Mouse (Mus musculus): ENCODE measurements around the gene Lrrc49. TPM values are rescaled to one million over a fixed set of nuclear protein-coding genes. Genes with fewer than 3 reads are reported as not detected.

Lrrc49 gene
- 12.4 and 16.2 TPM in 2 replicates for polyA plus RNA-seq (2012; rRNA removed)
- 15.3 and 16.5 TPM in 2 replicates for polyA plus RNA-seq (2014; fragmentation: Nextera tagmentation; extraction: Ambion mirVana)

DNA sequence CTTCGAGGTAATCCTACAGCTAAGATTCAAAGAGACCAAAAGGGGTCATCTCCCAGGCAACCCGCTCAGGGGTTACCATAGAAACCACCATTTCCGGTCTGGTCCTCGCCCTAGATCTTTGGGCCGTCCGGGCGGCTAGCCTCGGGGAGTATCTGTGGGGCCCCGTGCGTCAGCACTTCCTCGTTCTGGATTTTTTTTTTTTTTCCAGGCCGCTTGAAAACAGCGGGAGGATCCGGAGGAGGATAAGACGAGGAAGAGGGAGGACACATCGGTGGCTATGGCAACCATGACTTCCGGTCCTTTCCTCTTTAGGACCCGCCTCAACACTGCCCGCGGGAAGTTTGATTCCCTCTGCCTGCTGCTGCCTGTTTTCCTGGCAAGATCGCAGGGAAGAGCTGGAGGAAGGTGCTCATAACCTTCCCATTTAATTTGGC lies at the start of gene Lrrc49:
TSS of gene Lrrc49 (minus strand) at position 268 of the 434 bp plus-strand sequence.
- DNase-seq (ENCODE audit: low spot score) = peak; percentile 95
- no peak for TF ChIP-seq POLR2A (IDR thresholded peaks at IDR 0.05; ENCODE audit: borderline replicate concordance, extremely low read depth, insufficient read depth, insufficient read length)
- H3K36me3 ChIP-seq (ENCODE audit: control insufficient read depth, insufficient read depth, low read length) = peaks cover 5% of the 10 kb centered on the region; the same call in 1 of the 2 replicates
- H3K9me3 ChIP-seq (ENCODE audit: control insufficient read depth, low read length) = no peaks in the 10 kb centered on the region
- H3K4me2 ChIP-seq (replicated peaks; ENCODE audit: low read depth, low read length, severe bottlenecking) = peak within 1 kb of the TSS; percentile 56
- H3K4me1 ChIP-seq (ENCODE audit: control insufficient read depth, insufficient read depth, low read length) = no peaks in the 10 kb centered on the region
- peak within 1 kb of the TSS; percentile 71 for H3K27ac ChIP-seq (replicated peaks; ENCODE audit: low read depth, low read length)
- H3K9ac ChIP-seq (ENCODE audit: low read depth, low read length, severe bottlenecking) = peak within 1 kb of the TSS; percentile 55
- ATAC-seq (ENCODE audit: low FRiP score, low read depth) = peak; percentile 95
- 1% methylated on average over 21 of the region's 21 CpGs for WGBS
- H3K27me3 ChIP-seq (ENCODE audit: control insufficient read depth, insufficient read depth, low read length) = no peaks in the 10 kb centered on the region
- H3K4me3 ChIP-seq (replicated peaks; ENCODE audit: low read length) = peak within 1 kb of the TSS; percentile 63

DNA sequence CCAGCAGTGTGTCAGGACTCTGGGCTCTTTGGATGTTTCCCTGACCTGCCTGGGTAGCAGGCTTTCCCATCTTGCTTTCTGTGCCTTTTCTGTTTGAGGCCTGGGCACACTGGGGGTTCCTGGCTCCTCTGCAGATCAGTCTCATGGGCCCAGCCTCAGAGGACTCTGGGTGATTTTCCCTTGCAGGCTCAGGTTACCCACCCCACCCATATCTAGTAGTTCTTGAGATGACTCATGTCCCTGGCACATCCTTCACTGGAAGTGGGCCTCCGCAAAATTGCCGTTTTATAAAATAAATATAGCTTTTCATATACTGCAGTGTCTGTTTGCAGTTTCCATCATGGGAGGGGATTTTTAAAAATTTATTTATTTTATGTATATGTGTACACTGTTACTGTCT lies 46.4 kb upstream of the Lrrc49 start:
- H3K9me3 ChIP-seq (ENCODE audit: control insufficient read depth, low read length) = no peaks in the 10 kb centered on the region
- WGBS = 97% methylated on average over 2 of the region's 2 CpGs
- no peak overlapping the region for H3K27ac ChIP-seq (replicated peaks; ENCODE audit: low read depth, low read length)
- H3K4me3 ChIP-seq (replicated peaks; ENCODE audit: low read length) = no peak overlapping the region
- H3K27me3 ChIP-seq (ENCODE audit: control insufficient read depth, insufficient read depth, low read length) = no peaks in the 10 kb centered on the region
- ATAC-seq (ENCODE audit: low FRiP score, low read depth) = no peak
- no peak overlapping the region for H3K4me2 ChIP-seq (replicated peaks; ENCODE audit: low read depth, low read length, severe bottlenecking)
- no peaks in the 10 kb centered on the region for H3K4me1 ChIP-seq (ENCODE audit: control insufficient read depth, insufficient read depth, low read length)
- TF ChIP-seq POLR2A (IDR thresholded peaks at IDR 0.05; ENCODE audit: borderline replicate concordance, extremely low read depth, insufficient read depth, insufficient read length) = no peak
- no peak for DNase-seq (ENCODE audit: low spot score)
- no peak overlapping the region for H3K9ac ChIP-seq (ENCODE audit: low read depth, low read length, severe bottlenecking)
- H3K36me3 ChIP-seq (ENCODE audit: control insufficient read depth, insufficient read depth, low read length) = peaks cover 6% of the 10 kb centered on the region; the same call in 1 of the 2 replicates

DNA sequence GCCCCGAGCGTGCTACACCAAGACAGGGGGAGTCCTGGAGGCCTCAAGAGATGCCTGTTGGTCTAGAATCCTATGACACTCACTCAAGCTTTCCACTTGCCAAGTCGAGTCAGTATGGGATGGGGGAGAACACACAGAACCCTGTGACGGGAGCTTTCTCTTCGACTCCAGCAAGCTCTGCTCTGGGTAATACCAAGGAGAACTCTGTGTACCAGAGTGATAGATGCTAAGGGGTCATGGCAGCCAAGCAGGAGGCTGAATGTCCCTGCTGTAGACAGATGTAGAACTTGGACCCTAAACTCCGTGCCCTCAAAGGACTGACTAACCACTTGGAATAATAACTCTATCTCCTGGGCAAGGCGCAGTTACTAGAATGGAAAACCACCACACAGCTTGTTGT lies 37.0 kb upstream of the Lrrc49 start:
- no peak for DNase-seq (ENCODE audit: low spot score)
- H3K9me3 ChIP-seq (ENCODE audit: control insufficient read depth, low read length) = no peaks in the 10 kb centered on the region
- 88% methylated on average over 7 of the region's 7 CpGs for WGBS
- H3K27me3 ChIP-seq (ENCODE audit: control insufficient read depth, insufficient read depth, low read length) = no peaks in the 10 kb centered on the region
- no peak overlapping the region for H3K9ac ChIP-seq (ENCODE audit: low read depth, low read length, severe bottlenecking)
- no peak for ATAC-seq (ENCODE audit: low FRiP score, low read depth)
- TF ChIP-seq POLR2A (IDR thresholded peaks at IDR 0.05; ENCODE audit: borderline replicate concordance, extremely low read depth, insufficient read depth, insufficient read length) = no peak
- no peak overlapping the region for H3K4me2 ChIP-seq (replicated peaks; ENCODE audit: low read depth, low read length, severe bottlenecking)
- no peaks in the 10 kb centered on the region for H3K4me1 ChIP-seq (ENCODE audit: control insufficient read depth, insufficient read depth, low read length)
- H3K4me3 ChIP-seq (replicated peaks; ENCODE audit: low read length) = no peak overlapping the region
- H3K36me3 ChIP-seq (ENCODE audit: control insufficient read depth, insufficient read depth, low read length) = peaks cover 5% of the 10 kb centered on the region; the same call in 1 of the 2 replicates
- no peak overlapping the region for H3K27ac ChIP-seq (replicated peaks; ENCODE audit: low read depth, low read length)

DNA sequence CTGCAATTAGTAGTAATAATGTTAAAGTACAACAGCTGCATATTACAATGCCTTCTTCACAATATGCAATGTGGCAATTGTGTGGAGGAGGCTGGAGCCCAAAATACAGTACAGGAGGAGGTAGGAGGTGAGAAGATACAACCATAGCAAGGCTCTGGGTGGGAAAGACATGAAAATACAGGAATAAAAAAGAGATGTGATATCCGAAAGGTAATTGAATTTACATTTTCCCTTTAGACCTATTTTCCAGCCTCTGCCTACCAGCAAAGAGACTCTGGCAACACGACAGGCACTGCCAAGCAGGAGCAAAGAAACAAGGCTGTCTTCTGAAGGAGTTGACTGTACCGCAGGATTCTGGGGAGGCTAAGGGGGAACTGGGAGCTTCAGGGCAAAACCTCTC lies 31.7 kb upstream of the Lrrc49 start:
- DNase-seq (ENCODE audit: low spot score) = no peak
- Histone ChIP-seq H3K27ac (replicated peaks; ENCODE audit: low read depth, low read length) (no peak overlapping the region), H3K9me3 (ENCODE audit: control insufficient read depth, low read length) (no peaks in the 10 kb centered on the region), H3K4me3 (replicated peaks; ENCODE audit: low read length) (no peak overlapping the region), H3K36me3 (ENCODE audit: control insufficient read depth, insufficient read depth, low read length) (no peaks in the 10 kb centered on the region), H3K4me1 (ENCODE audit: control insufficient read depth, insufficient read depth, low read length) (no peaks in the 10 kb centered on the region), H3K4me2 (replicated peaks; ENCODE audit: low read depth, low read length, severe bottlenecking) (no peak overlapping the region), H3K9ac (ENCODE audit: low read depth, low read length, severe bottlenecking) (no peak overlapping the region), H3K27me3 (ENCODE audit: control insufficient read depth, insufficient read depth, low read length) (no peaks in the 10 kb centered on the region)
- ATAC-seq (ENCODE audit: low FRiP score, low read depth) = no peak
- WGBS = 76% methylated on average over 3 of the region's 3 CpGs
- no peak for TF ChIP-seq POLR2A (IDR thresholded peaks at IDR 0.05; ENCODE audit: borderline replicate concordance, extremely low read depth, insufficient read depth, insufficient read length)

DNA sequence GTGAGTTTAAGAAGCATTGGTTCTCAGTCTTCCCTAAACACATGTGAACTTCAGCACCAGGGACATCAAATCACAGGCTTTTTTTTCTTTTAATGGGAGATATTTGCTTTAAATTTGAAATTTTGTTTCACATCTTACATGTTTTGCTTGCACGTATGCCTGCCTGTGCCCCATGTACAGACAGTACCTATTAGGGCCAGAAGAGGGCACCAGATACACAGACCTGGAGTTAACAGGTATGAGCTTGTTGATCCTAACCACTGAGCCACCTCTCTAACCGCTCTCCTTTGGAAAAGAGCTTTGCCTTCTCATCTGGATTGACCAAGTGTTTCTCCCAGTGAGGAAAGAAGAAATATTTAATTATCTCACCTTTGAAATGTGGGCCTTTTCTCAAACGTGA lies 30.3 kb upstream of the Lrrc49 start:
- no peak overlapping the region for H3K4me2 ChIP-seq (replicated peaks; ENCODE audit: low read depth, low read length, severe bottlenecking)
- no peak overlapping the region for H3K4me3 ChIP-seq (replicated peaks; ENCODE audit: low read length)
- H3K36me3 ChIP-seq (ENCODE audit: control insufficient read depth, insufficient read depth, low read length) = no peaks in the 10 kb centered on the region
- no peaks in the 10 kb centered on the region for H3K9me3 ChIP-seq (ENCODE audit: control insufficient read depth, low read length)
- ATAC-seq (ENCODE audit: low FRiP score, low read depth) = no peak
- H3K27ac ChIP-seq (replicated peaks; ENCODE audit: low read depth, low read length) = no peak overlapping the region
- no peaks in the 10 kb centered on the region; the same call in 1 of the 2 replicates for H3K4me1 ChIP-seq (ENCODE audit: control insufficient read depth, insufficient read depth, low read length)
- H3K27me3 ChIP-seq (ENCODE audit: control insufficient read depth, insufficient read depth, low read length) = no peaks in the 10 kb centered on the region
- TF ChIP-seq POLR2A (IDR thresholded peaks at IDR 0.05; ENCODE audit: borderline replicate concordance, extremely low read depth, insufficient read depth, insufficient read length) = no peak
- no peak overlapping the region for H3K9ac ChIP-seq (ENCODE audit: low read depth, low read length, severe bottlenecking)
- 57% methylated on average over 3 of the region's 3 CpGs for WGBS
- peak; percentile 9 for DNase-seq (ENCODE audit: low spot score)

All from limb, embryonic 14.5 days (tissue).